8 mouse cellular contexts compared by ENCODE assay signal in genomic region chr2:26502863-26503631, GRCm38 (mm10). TPM values are rescaled to one million over a fixed set of nuclear protein-coding genes. Genes with fewer than 3 reads are reported as not detected.
DNase-seq lines count a peak whose midpoint lies in the region; ATAC-seq lines count a peak whose summit lies in the region.

No protein-coding gene starts in this region.

- ATAC-seq in embryonic facial prominence, embryonic 12.5 days (ENCODE audit: insufficient number of reproducible peaks, insufficient read depth, low FRiP score, low TSS enrichment), result no peak

- H3K4me2 ChIP-seq in embryonic facial prominence, embryonic 12.5 days (replicated peaks), result peak overlapping the region; percentile 92

- H3K4me1 ChIP-seq in embryonic facial prominence, embryonic 12.5 days, result peaks cover 62% of the 10 kb centered on the region
- peaks cover 91% of the 10 kb centered on the region for H3K4me1 ChIP-seq in midbrain, embryonic 10.5 days

- WGBS in embryonic facial prominence, embryonic 12.5 days, result under 1% methylated on average over 57 of the region's 57 CpGs
- WGBS in midbrain, embryonic 10.5 days, result under 1% methylated on average over 57 of the region's 57 CpGs

- peak overlapping the region; percentile 77 for H3K4me3 ChIP-seq in embryonic facial prominence, embryonic 12.5 days
- H3K4me3 ChIP-seq in midbrain, embryonic 10.5 days, result peak overlapping the region; percentile 98

- DNase-seq in right cerebral cortex, postnatal 25 days, result peak; percentile 12
- DNase-seq in right cerebral cortex, postnatal 10 days (ENCODE audit: low spot score in 2 of 2), result no peak
- DNase-seq in induced T-regulatory cell, adult 2 months (ENCODE audit: low read depth), result peak; percentile 90
- DNase-seq in midbrain, embryonic 10.5 days (ENCODE audit: low spot score), result peak; percentile 59
- DNase-seq in thymus, adult 18-20 months, result peak; percentile 46 to 61
- no peak for DNase-seq in cerebellum, postnatal 25 days
- DNase-seq in right cerebral cortex, adult 18-20 months, result no peak

- peaks cover 5% of the 10 kb centered on the region for H3K27me3 ChIP-seq in embryonic facial prominence, embryonic 12.5 days
- peaks cover 31% of the 10 kb centered on the region for H3K27me3 ChIP-seq in midbrain, embryonic 10.5 days (ENCODE audit: low read depth, poor library complexity, severe bottlenecking)

- H3K9me3 ChIP-seq in embryonic facial prominence, embryonic 12.5 days, result no peaks in the 10 kb centered on the region
- no peaks in the 10 kb centered on the region for H3K9me3 ChIP-seq in midbrain, embryonic 10.5 days (replicated peaks)

- peak overlapping the region; percentile 80 for H3K9ac ChIP-seq in embryonic facial prominence, embryonic 12.5 days

- no peaks in the 10 kb centered on the region for H3K36me3 ChIP-seq in embryonic facial prominence, embryonic 12.5 days
- H3K36me3 ChIP-seq in midbrain, embryonic 10.5 days, result peaks cover 27% of the 10 kb centered on the region

- H3K27ac ChIP-seq in embryonic facial prominence, embryonic 12.5 days, result peak overlapping the region; percentile 84
- H3K27ac ChIP-seq in midbrain, embryonic 10.5 days (replicated peaks), result peak overlapping the region; percentile 96

RNA-seq across cellular contexts. Expression of gene Notch1, which starts 13.4 kb away (rescaled TPM):
- 16.4 and 20.3 TPM in 2 replicates for polyA plus RNA-seq in embryonic facial prominence, embryonic 12.5 days (2016; fragmentation: Nextera tagmentation; extraction: Ambion mirVana)
- 30.1 and 38.3 TPM in 2 replicates for polyA plus RNA-seq in midbrain, embryonic 10.5 days (2016; fragmentation: Nextera tagmentation; extraction: Ambion mirVana)

RNA-seq across cellular contexts. Expression of gene Sec16a, which starts 58.0 kb away (rescaled TPM):
- 26.2 and 28.3 TPM in 2 replicates for polyA plus RNA-seq in embryonic facial prominence, embryonic 12.5 days (2016; fragmentation: Nextera tagmentation; extraction: Ambion mirVana)
- polyA plus RNA-seq in midbrain, embryonic 10.5 days (2016; fragmentation: Nextera tagmentation; extraction: Ambion mirVana), result 21.4 and 28.7 TPM in 2 replicates

Comparison
In these comparisons a context has a peak if more than half of its experiments do, and no peak if none do; other contexts are left out.
1. DNase-seq: peak in right cerebral cortex, postnatal 25 days (single experiment), induced T-regulatory cell, adult 2 months (single experiment), midbrain, embryonic 10.5 days (single experiment) and thymus, adult 18-20 months (2 of 2); none in right cerebral cortex, postnatal 10 days (0 of 2), cerebellum, postnatal 25 days (0 of 2) and right cerebral cortex, adult 18-20 months (single experiment).